Mouse (Mus musculus): ENCODE data around the gene Tubg2.

The Tubg2 gene

GRCm38 (mm10) chr11:101199555-101199954 lies 43.8 kb downstream of the Tubg2 start:
- peak; percentile 75 for DNase-seq

DNA sequence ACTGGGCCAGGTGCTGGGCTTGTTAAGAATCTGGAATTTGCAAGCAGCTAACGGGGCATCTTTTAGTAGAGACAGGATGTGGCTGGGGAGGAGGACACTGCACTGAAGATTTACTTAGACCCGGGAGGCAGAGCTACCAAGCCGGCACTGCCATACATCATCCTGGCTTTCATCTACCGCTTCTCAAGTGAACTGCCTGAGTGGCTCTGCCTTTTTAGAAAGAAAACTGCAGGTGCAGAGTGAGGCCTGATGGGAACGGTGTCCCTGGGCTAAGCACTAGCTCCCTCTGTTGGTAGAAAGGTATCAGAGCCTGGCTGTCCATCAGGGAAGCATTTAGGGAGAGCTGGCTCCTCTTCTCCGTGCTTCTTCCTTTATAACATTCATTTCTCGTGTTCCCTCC lies 45.3 kb downstream of the Tubg2 start:
- DNase-seq, result peak; percentile 87

All from heart, adult 11 months (tissue).